Mouse (Mus musculus) liver, adult 2 months (tissue): ENCODE results near the gene Zfp429.

Source experiments
- CTCF ChIP-seq: fragments of 200-500 bp; IDR thresholded peaks from 2 replicates; pipeline ENCODE4 v1.5.1; 2011; ENCODE audit warnings: low read depth, low read length, control low read depth
- POLR2A ChIP-seq: fragments of 200-500 bp; IDR thresholded peaks from 2 replicates; pipeline ENCODE4 v1.6.1; 2011; ENCODE audit warnings: low read length, control low read depth; ENCODE audit not compliant: insufficient read depth; ENCODE audit errors: extremely low read depth

DNA sequence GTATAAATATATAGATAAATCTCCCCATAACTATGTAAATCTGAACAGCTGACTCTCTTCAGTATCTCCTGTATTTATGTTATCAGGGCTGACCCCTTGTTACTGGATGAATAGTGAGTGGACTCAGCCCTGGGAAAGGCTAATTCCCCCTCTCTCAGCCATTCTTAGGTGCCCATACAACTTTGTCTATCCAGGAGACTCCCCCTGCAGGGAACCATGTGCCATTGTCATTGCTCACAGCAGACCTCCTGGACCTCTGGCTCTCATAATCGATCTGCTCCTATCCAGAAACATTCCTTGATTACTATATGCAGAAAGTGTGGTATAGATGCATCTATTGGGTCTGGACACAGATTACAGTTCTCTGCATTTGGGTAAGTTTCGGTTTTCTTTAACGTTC is 17.2 kb upstream of the Zfp429 start:
- TF ChIP-seq POLR2A (no peak), CTCF (no peak)
